Mouse (Mus musculus) myocyte (in vitro differentiated cells): Measurements from ENCODE around the gene Mxd4. TPM values are rescaled to one million over a fixed set of nuclear protein-coding genes. Genes with fewer than 3 reads are reported as not detected.

Source experiments
- H3K27me3 ChIP-seq: one replicate; pipeline ENCODE4 v1.6.1; 2011; ENCODE audit not compliant: control insufficient read depth, insufficient read depth, insufficient read length
- H3K36me3 ChIP-seq: one replicate; pipeline ENCODE4 v1.6.1; 2011; ENCODE audit not compliant: control insufficient read depth, insufficient read depth
- H3K4me2 ChIP-seq: one replicate; pipeline ENCODE4 v1.6.1; 2011; ENCODE audit warnings: low read depth, control low read depth
- H3K4me3 ChIP-seq: one replicate; pipeline ENCODE4 v1.5.1; 2011; ENCODE audit warnings: mild to moderate bottlenecking, control low read depth, moderate library complexity
- H3K79me2 ChIP-seq: one replicate; pipeline ENCODE4 v1.6.1; 2011; ENCODE audit not compliant: control insufficient read depth, insufficient read depth
- H3ac ChIP-seq: one replicate; pipeline ENCODE4 v1.6.1; 2011; ENCODE audit not compliant: control insufficient read depth, insufficient read length
- CEBPB ChIP-seq: IDR thresholded peaks from 2 replicates; pipeline ENCODE4 v1.6.1; 2011; ENCODE audit warnings: mild to moderate bottlenecking, moderate library complexity; ENCODE audit not compliant: poor library complexity, insufficient read depth, severe bottlenecking
- E2F4 ChIP-seq: IDR thresholded peaks from one replicate; pipeline ENCODE4 v1.6.1; 2011; ENCODE audit warnings: mild to moderate bottlenecking, control low read depth, moderate library complexity; ENCODE audit not compliant: insufficient read depth
- MAX ChIP-seq: IDR thresholded peaks from one replicate; pipeline ENCODE4 v1.6.1; 2011; ENCODE audit warnings: low read depth, mild to moderate bottlenecking, control low read depth
- MYOD1 ChIP-seq, 3 experiments: IDR thresholded peaks; one replicate each; pipeline ENCODE4 v1.6.1; 2011; ENCODE audit warnings: control low read depth in 2 of 3, low read depth in 2 of 3, mild to moderate bottlenecking in 2 of 3, moderate library complexity in 1 of 3; ENCODE audit not compliant: insufficient read length in 2 of 3, control insufficient read depth in 1 of 3
- MYOG ChIP-seq, 3 experiments: IDR thresholded peaks; one replicate each; pipeline ENCODE4 v1.6.1; 2011; ENCODE audit warnings: control low read depth in 2 of 3, low read depth in 2 of 3, mild to moderate bottlenecking in 2 of 3; ENCODE audit not compliant: insufficient read length in 2 of 3, control insufficient read depth in 1 of 3, insufficient read depth in 1 of 3
- POLR2A ChIP-seq: IDR thresholded peaks from one replicate; pipeline ENCODE4 v1.6.1; 2011; ENCODE audit warnings: low read depth, mild to moderate bottlenecking, control low read depth, moderate library complexity; ENCODE audit not compliant: insufficient read length
- POLR2AphosphoS2 ChIP-seq: IDR thresholded peaks from one replicate; pipeline ENCODE4 v1.6.1; 2011; ENCODE audit warnings: low read depth, control low read depth; ENCODE audit not compliant: insufficient read length
- REST ChIP-seq: IDR thresholded peaks from one replicate; pipeline ENCODE4 v1.6.1; 2011; ENCODE audit warnings: mild to moderate bottlenecking, control low read depth, moderate library complexity; ENCODE audit not compliant: insufficient read depth, insufficient read length
- TCF12 ChIP-seq: IDR thresholded peaks from one replicate; pipeline ENCODE4 v1.6.1; 2011; ENCODE audit warnings: mild to moderate bottlenecking, control low read depth; ENCODE audit not compliant: poor library complexity, insufficient read depth, severe bottlenecking
- TCF3 ChIP-seq: IDR thresholded peaks from one replicate; pipeline ENCODE4 v1.6.1; 2011; ENCODE audit warnings: low read depth, control low read depth; ENCODE audit not compliant: insufficient read length
- USF1 ChIP-seq: IDR thresholded peaks from one replicate; pipeline ENCODE4 v1.6.1; 2011; ENCODE audit warnings: low read depth, mild to moderate bottlenecking, control low read depth, moderate library complexity
- polyA plus RNA-seq: library from polyadenylated mRNA; unstranded; fragments of >200 nt; fragmentation: generic; extraction: Trizol; gene quantifications from one replicate; pipeline ENCODE4 v1.2.1, GENCODE M21; 2012; ENCODE audit warnings: missing spikeins

Gene Mxd4
- polyA plus RNA-seq, 1 experiment: 26.4 TPM

- no peak for TF ChIP-seq TCF12
- TF ChIP-seq MAX: no peak
- no peak for TF ChIP-seq USF1
- TF ChIP-seq POLR2AphosphoS2: no peak
- no peak for TF ChIP-seq CEBPB
- Histone ChIP-seq H3K4me2 (no peak overlapping the region), H3K79me2 (no peaks in the 10 kb centered on the region), H3K36me3 (no peaks in the 10 kb centered on the region), H3ac (no peak overlapping the region), H3K4me3 (no peak overlapping the region), H3K27me3 (no peaks in the 10 kb centered on the region)
Observed at GRCm38 (mm10) chr5:34147554-34147953, 40.0 kb downstream of the Mxd4 start.

GRCm38 (mm10) chr5:34139751-34140150 is 47.8 kb downstream of the Mxd4 start:
- no peaks in the 10 kb centered on the region for H3K36me3 ChIP-seq
- H3K27me3 ChIP-seq: no peaks in the 10 kb centered on the region
- H3K4me3 ChIP-seq: no peak overlapping the region
- H3K4me2 ChIP-seq: no peak overlapping the region
- no peak for TF ChIP-seq USF1
- TF ChIP-seq REST: no peak
- TF ChIP-seq E2F4: no peak
- TF ChIP-seq MYOD1 (IDR thresholded peaks at IDR 0.05; ENCODE audit: control insufficient read depth in 1 of 3, insufficient read length in 2 of 3, low read depth in 2 of 3): no peak
- TF ChIP-seq MYOG (IDR thresholded peaks at IDR 0.05; ENCODE audit: control insufficient read depth in 1 of 3, insufficient read depth in 1 of 3, insufficient read length in 2 of 3, low read depth in 2 of 3): no peak
- TF ChIP-seq POLR2A: no peak
- TF ChIP-seq TCF3: no peak
- no peaks in the 10 kb centered on the region for H3K79me2 ChIP-seq
- no peak overlapping the region for H3ac ChIP-seq

DNA sequence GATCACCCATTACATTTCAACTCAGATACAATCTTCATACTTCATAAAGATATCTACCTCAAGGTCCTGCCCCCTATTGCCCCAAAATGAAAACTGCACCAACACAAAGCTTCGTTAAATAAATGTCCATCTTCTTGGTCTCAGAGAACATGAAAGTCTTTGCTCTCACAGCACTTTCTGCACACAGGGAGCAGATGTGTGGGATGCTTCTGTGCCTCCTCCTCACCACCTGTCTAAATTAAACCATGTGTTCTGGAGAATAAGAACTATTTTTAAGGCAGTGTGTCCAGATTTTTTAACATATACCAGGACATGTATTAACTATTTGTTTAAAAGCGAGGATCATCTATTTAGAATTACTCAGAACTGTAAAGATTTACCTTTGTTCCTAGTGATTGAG is 54.8 kb downstream of the Mxd4 start:
- Histone ChIP-seq H3K4me3 (no peak overlapping the region), H3K27me3 (no peaks in the 10 kb centered on the region), H3K36me3 (no peaks in the 10 kb centered on the region), H3K79me2 (no peaks in the 10 kb centered on the region), H3K4me2 (no peak overlapping the region), H3ac (no peak overlapping the region)
- no peak for TF ChIP-seq USF1
- TF ChIP-seq E2F4: no peak
- no peak for TF ChIP-seq POLR2A
- no peak for TF ChIP-seq MYOD1 (IDR thresholded peaks at IDR 0.05; ENCODE audit: control insufficient read depth in 1 of 3, insufficient read length in 2 of 3, low read depth in 2 of 3)
- TF ChIP-seq MAX: no peak

DNA sequence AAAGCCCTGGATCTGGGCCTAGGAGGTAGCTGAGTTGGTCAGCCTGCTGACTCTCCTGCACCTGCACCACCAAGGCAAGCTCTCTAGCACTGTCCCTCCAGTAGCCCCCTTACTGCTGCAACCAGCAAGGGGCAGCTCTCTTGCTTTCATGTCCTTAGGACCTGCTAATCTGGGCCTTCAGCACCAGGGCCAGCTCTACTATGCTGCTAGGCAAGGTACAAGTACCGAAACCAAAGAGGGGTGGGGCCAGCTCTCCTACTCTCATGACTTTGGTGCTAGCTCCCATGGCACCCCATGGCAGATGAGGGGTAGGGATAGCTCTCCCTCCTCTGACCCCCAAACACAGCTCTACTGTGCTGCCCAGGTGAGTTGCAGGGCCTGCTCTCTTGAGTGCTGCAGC is 63.4 kb downstream of the Mxd4 start:
- Histone ChIP-seq H3ac (no peak overlapping the region), H3K4me3 (no peak overlapping the region), H3K36me3 (no peaks in the 10 kb centered on the region), H3K4me2 (no peak overlapping the region), H3K79me2 (no peaks in the 10 kb centered on the region), H3K27me3 (no peaks in the 10 kb centered on the region)
- TF ChIP-seq REST (peak; percentile 44), TCF12 (no peak)

Other genes with a start within 250 kb of the Mxd4 start
- 1.9 TPM for gene Gm1673, start 204.3 kb downstream of the Mxd4 start, polyA plus RNA-seq
- 0.01 TPM for gene Nat8l, start 191.7 kb downstream of the Mxd4 start, polyA plus RNA-seq
- gene Poln, start 18.3 kb downstream of the Mxd4 start, polyA plus RNA-seq: 0.04 TPM
- gene Haus3, start 18.2 kb downstream of the Mxd4 start, polyA plus RNA-seq: 3.0 TPM
- gene Zfyve28, start 100.7 kb upstream of the Mxd4 start, polyA plus RNA-seq: 0.08 TPM
- 0.02 TPM for gene Cfap99, start 100.9 kb upstream of the Mxd4 start, polyA plus RNA-seq
- 78.2 TPM for gene Rnf4, start 148.6 kb upstream of the Mxd4 start, polyA plus RNA-seq
- gene Fam193a, start 182.2 kb upstream of the Mxd4 start, polyA plus RNA-seq: 12.7 TPM